Mouse (Mus musculus) intestine, embryonic 14.5 days (tissue): Measurements from ENCODE around the gene Ufc1. TPM values are rescaled to one million over a fixed set of nuclear protein-coding genes. Genes with fewer than 3 reads are reported as not detected.
"Not testable (repeated sequence)": the region's sequence is repeated elsewhere in the genome, so short reads cannot be mapped to it uniquely, and the experiment has no call there.

Experiments
- ATAC-seq: fragments of 200-750 bp; cut with Nextera tagmentation; replicated peaks from 2 replicates; pipeline ENCODE4 v1.8.0; 2017; ENCODE audit warnings: low read depth, moderate number of reproducible peaks, moderate TSS enrichment, moderate library complexity; ENCODE audit not compliant: low FRiP score, low TSS enrichment
- DNase-seq: peaks from one replicate; pipeline ENCODE4 v3.0.0-alpha.2; 2018; ENCODE audit warnings: low spot score
- H3K27ac ChIP-seq: fragments of 300-500 bp; sonication (generic); 2 replicates; pipeline ENCODE4 v1.5.1; 2014; ENCODE audit warnings: low read depth, mild to moderate bottlenecking, control low read depth
- H3K27me3 ChIP-seq: fragments of 300-500 bp; sonication (generic); replicated peaks from 2 replicates; pipeline ENCODE4 v1.6.1; 2014; ENCODE audit warnings: low read length, control low read depth; ENCODE audit not compliant: control insufficient read depth, insufficient read depth
- H3K36me3 ChIP-seq: fragments of 300-500 bp; sonication (generic); 2 replicates; pipeline ENCODE4 v1.6.1; 2014; ENCODE audit warnings: low read length, control low read depth; ENCODE audit not compliant: control insufficient read depth, insufficient read depth
- H3K4me1 ChIP-seq: fragments of 300-500 bp; sonication (generic); replicated peaks from 2 replicates; pipeline ENCODE4 v1.6.1; 2014; ENCODE audit warnings: low read length, control low read depth, mixed read lengths; ENCODE audit not compliant: control insufficient read depth, insufficient read depth
- H3K4me2 ChIP-seq: fragments of 300-500 bp; sonication (generic); 2 replicates; pipeline ENCODE4 v1.6.1; 2014; ENCODE audit warnings: low read length
- H3K4me3 ChIP-seq: fragments of 300-500 bp; sonication (generic); 2 replicates; pipeline ENCODE4 v1.5.1; 2014; ENCODE audit warnings: low read depth, low read length, control low read depth, mixed read lengths
- H3K9ac ChIP-seq: fragments of 300-500 bp; sonication (generic); 2 replicates; pipeline ENCODE4 v1.6.1; 2014; ENCODE audit warnings: mild to moderate bottlenecking, low read length
- H3K9me3 ChIP-seq: fragments of 300-500 bp; sonication (generic); 2 replicates; pipeline ENCODE4 v1.6.1; 2016; ENCODE audit warnings: low read length, control low read depth; ENCODE audit not compliant: control insufficient read depth
- WGBS: fragments of 180-500 bp; shearing (Covaris S2); extraction: QIAGEN DNeasy Blood & Tissue Kit; methylation state at CpG from one replicate; pipeline ENCODE4 v1.1.7; 2014; 5-methylcytosine and 5-hydroxymethylcytosine counted together
- polyA plus RNA-seq: library from polyadenylated mRNA; unstranded; fragments of >200 nt; fragmentation: Nextera tagmentation; extraction: Ambion mirVana; gene quantifications from 2 replicates; pipeline ENCODE4 v1.2.1, GENCODE M21; 2014

The Ufc1 gene
- polyA plus RNA-seq, 1 experiment from 2014 or later = 105 TPM

- peaks cover 19% of the 10 kb centered on the region; the same call in 1 of the 2 replicates for H3K4me1 ChIP-seq
- not testable (repeated sequence) for H3K9ac ChIP-seq, H3K27me3 ChIP-seq, H3K27ac ChIP-seq, H3K4me3 ChIP-seq, DNase-seq, ATAC-seq, H3K36me3 ChIP-seq, H3K9me3 ChIP-seq, H3K4me2 ChIP-seq
- WGBS = 94% methylated on average over 3 of the region's 4 CpGs
Observed at GRCm38 (mm10) chr1:171326588-171326987, 31.8 kb upstream of the Ufc1 start.

- no peak overlapping the region for H3K4me2 ChIP-seq
- no peaks in the 10 kb centered on the region for H3K36me3 ChIP-seq
- no peak overlapping the region for H3K27ac ChIP-seq
- H3K4me1 ChIP-seq = peaks cover 13% of the 10 kb centered on the region; the same call in 1 of the 2 replicates
- H3K9me3 ChIP-seq = no peaks in the 10 kb centered on the region
- DNase-seq (no peak), ATAC-seq (no peak)
- H3K9ac ChIP-seq = no peak overlapping the region
- 84% methylated on average over 2 of the region's 2 CpGs for WGBS
- H3K27me3 ChIP-seq = no peaks in the 10 kb centered on the region
- no peak overlapping the region for H3K4me3 ChIP-seq
Observed at GRCm38 (mm10) chr1:171325571-171325970, 30.7 kb upstream of the Ufc1 start.

- no peak for DNase-seq
- 67% methylated on average over 1 of the region's 1 CpGs for WGBS
- H3K9ac ChIP-seq = no peak overlapping the region
Observed at GRCm38 (mm10) chr1:171322012-171322411, 27.2 kb upstream of the Ufc1 start.

GRCm38 (mm10) chr1:171321415-171321814 is 26.6 kb upstream of the Ufc1 start:
- ATAC-seq (no peak), DNase-seq (no peak)
- H3K36me3 ChIP-seq = no peaks in the 10 kb centered on the region
- no peak overlapping the region for H3K9ac ChIP-seq
- no peaks in the 10 kb centered on the region for H3K4me1 ChIP-seq
- H3K27ac ChIP-seq = no peak overlapping the region
- no peaks in the 10 kb centered on the region for H3K27me3 ChIP-seq
- H3K4me2 ChIP-seq = no peak overlapping the region
- no peaks in the 10 kb centered on the region for H3K9me3 ChIP-seq
- H3K4me3 ChIP-seq = no peak overlapping the region

More at GRCm38 (mm10) chr1:171322012-171322411, 27.2 kb upstream of the Ufc1 start:
- ATAC-seq = no peak; the same call in 1 of the 2 replicates
- no peaks in the 10 kb centered on the region for H3K4me1 ChIP-seq
- no peak overlapping the region for H3K27ac ChIP-seq
- H3K4me2 ChIP-seq = no peak overlapping the region
- no peaks in the 10 kb centered on the region for H3K9me3 ChIP-seq
- no peaks in the 10 kb centered on the region for H3K27me3 ChIP-seq
- no peak overlapping the region for H3K4me3 ChIP-seq
- no peaks in the 10 kb centered on the region for H3K36me3 ChIP-seq

- ATAC-seq = no peak
- no peak for DNase-seq
- H3K9ac ChIP-seq = no peak overlapping the region
- H3K4me3 ChIP-seq = 0 out of 2 replicates have a peak overlapping the region, but pooled peaks have one; percentile 8
- no peaks in the 10 kb centered on the region for H3K4me1 ChIP-seq
- no peak overlapping the region for H3K27ac ChIP-seq
- no peaks in the 10 kb centered on the region for H3K27me3 ChIP-seq
- no peaks in the 10 kb centered on the region for H3K36me3 ChIP-seq
- peak overlapping the region; percentile 11 for H3K4me2 ChIP-seq
- 26% methylated on average over 5 of the region's 5 CpGs for WGBS
- H3K9me3 ChIP-seq = no peaks in the 10 kb centered on the region
Observed at GRCm38 (mm10) chr1:171320151-171320550, 25.3 kb upstream of the Ufc1 start.

GRCm38 (mm10) chr1:171319748-171320147 is 24.9 kb upstream of the Ufc1 start:
- 19% methylated on average over 7 of the region's 7 CpGs for WGBS
- Histone ChIP-seq H3K9ac (no peak overlapping the region), H3K4me2 (peak overlapping the region; percentile 11), H3K4me1 (no peaks in the 10 kb centered on the region), H3K27me3 (no peaks in the 10 kb centered on the region), H3K27ac (no peak overlapping the region), H3K4me3 (0 out of 2 replicates have a peak overlapping the region, but pooled peaks have one; percentile 8), H3K36me3 (no peaks in the 10 kb centered on the region), H3K9me3 (no peaks in the 10 kb centered on the region)
- ATAC-seq (no peak), DNase-seq (no peak)

GRCm38 (mm10) chr1:171309321-171309720 is 14.5 kb upstream of the Ufc1 start:
- WGBS = 72% methylated on average over 2 of the region's 2 CpGs
- Histone ChIP-seq H3K27me3 (no peaks in the 10 kb centered on the region), H3K4me3 (no peak overlapping the region), H3K4me1 (no peaks in the 10 kb centered on the region), H3K9me3 (no peaks in the 10 kb centered on the region), H3K36me3 (no peaks in the 10 kb centered on the region), H3K27ac (no peak overlapping the region), H3K4me2 (no peak overlapping the region), H3K9ac (no peak overlapping the region)
- no peak for DNase-seq
- no peak for ATAC-seq

- not testable (repeated sequence) for DNase-seq, H3K27ac ChIP-seq
- WGBS = 70% methylated on average over 5 of the region's 5 CpGs
Observed at GRCm38 (mm10) chr1:171306157-171306556, 11.3 kb upstream of the Ufc1 start.

GRCm38 (mm10) chr1:171298226-171298625 is 3.4 kb upstream of the Ufc1 start:
- peaks cover 7% of the 10 kb centered on the region for H3K4me1 ChIP-seq
- WGBS = 58% methylated on average over 3 of the region's 3 CpGs
- no peaks in the 10 kb centered on the region for H3K9me3 ChIP-seq
- H3K4me3 ChIP-seq = no peak overlapping the region
- no peak overlapping the region for H3K27ac ChIP-seq
- H3K9ac ChIP-seq = no peak overlapping the region
- ATAC-seq (no peak), DNase-seq (no peak)
- H3K4me2 ChIP-seq = no peak overlapping the region
- no peaks in the 10 kb centered on the region for H3K36me3 ChIP-seq
- 0 out of 2 replicates have a peak, but pooled peaks cover 3% of the 10 kb centered on the region for H3K27me3 ChIP-seq

More at GRCm38 (mm10) chr1:171306157-171306556, 11.3 kb upstream of the Ufc1 start:
- H3K4me2 ChIP-seq, H3K27me3 ChIP-seq, ATAC-seq, H3K4me3 ChIP-seq, H3K36me3 ChIP-seq, H3K4me1 ChIP-seq, H3K9ac ChIP-seq, H3K9me3 ChIP-seq: not testable (repeated sequence)
